Mouse (Mus musculus) intestine, postnatal 0 days (tissue): Measurements from ENCODE around the gene Tmem198. TPM values are rescaled to one million over a fixed set of nuclear protein-coding genes. Genes with fewer than 3 reads are reported as not detected.

Experiments used
- ATAC-seq: fragments of 200-750 bp; cut with Nextera tagmentation; 2 replicates; pipeline ENCODE4 v1.8.0; 2017; ENCODE audit warnings: mild to moderate bottlenecking, moderate TSS enrichment, moderate library complexity
- H3K27ac ChIP-seq: fragments of 300-500 bp; sonication (generic); 2 replicates; pipeline ENCODE4 v1.5.1; 2014; ENCODE audit warnings: mild to moderate bottlenecking, low read depth, low read length, moderate library complexity
- H3K27me3 ChIP-seq: fragments of 300-500 bp; sonication (generic); replicated peaks from 2 replicates; pipeline ENCODE4 v1.6.1; 2014; ENCODE audit warnings: low read length, mixed read lengths; ENCODE audit not compliant: control insufficient read depth, insufficient read depth
- H3K36me3 ChIP-seq: fragments of 300-500 bp; sonication (generic); 2 replicates; pipeline ENCODE4 v1.6.1; 2014; ENCODE audit warnings: mild to moderate bottlenecking, moderate library complexity; ENCODE audit not compliant: control insufficient read depth, insufficient read depth
- H3K4me1 ChIP-seq: fragments of 300-500 bp; sonication (generic); replicated peaks from 2 replicates; pipeline ENCODE4 v1.6.1; 2014; ENCODE audit warnings: antibody characterized with exemption, low read length, mixed read lengths; ENCODE audit not compliant: control insufficient read depth, insufficient read depth
- H3K4me2 ChIP-seq: fragments of 300-500 bp; sonication (generic); replicated peaks from 2 replicates; pipeline ENCODE4 v1.6.1; 2014; ENCODE audit warnings: low read depth, mild to moderate bottlenecking, moderate library complexity
- H3K4me3 ChIP-seq: fragments of 300-500 bp; sonication (generic); 2 replicates; pipeline ENCODE4 v1.5.1; 2014; ENCODE audit warnings: low read depth, low read length
- H3K9ac ChIP-seq: fragments of 300-500 bp; sonication (generic); 2 replicates; pipeline ENCODE4 v1.6.1; 2014; ENCODE audit warnings: mild to moderate bottlenecking, low read depth, low read length
- H3K9me3 ChIP-seq: fragments of 300-500 bp; sonication (generic); 2 replicates; pipeline ENCODE4 v1.6.1; 2016; ENCODE audit warnings: mixed run types; ENCODE audit not compliant: control insufficient read depth
- CTCF ChIP-seq: sonication (generic); IDR thresholded peaks from 2 replicates; pipeline ENCODE4 v1.5.1; 2016; ENCODE audit warnings: low read depth, mild to moderate bottlenecking, control low read depth, antibody characterized with exemption, moderate library complexity
- WGBS: fragments of 180-500 bp; shearing (Covaris S2); extraction: QIAGEN DNeasy Blood & Tissue Kit; methylation state at CpG from one replicate; pipeline ENCODE4 v1.1.7; 2014; 5-methylcytosine and 5-hydroxymethylcytosine counted together
- polyA plus RNA-seq: library from polyadenylated mRNA; unstranded; fragments of >200 nt; fragmentation: Nextera tagmentation; extraction: Ambion mirVana; gene quantifications from 2 replicates; pipeline ENCODE4 v1.2.1, GENCODE M21; 2015

Tmem198 gene
- polyA plus RNA-seq, 1 experiment from 2014 or later, result 1.3 TPM

GRCm38 (mm10) chr1:75510154-75510553, 30.8 kb downstream of the Tmem198 start:
- no peak for ATAC-seq
- H3K9me3 ChIP-seq, result no peaks in the 10 kb centered on the region
- no peaks in the 10 kb centered on the region for H3K27me3 ChIP-seq
- H3K4me3 ChIP-seq, result no peak overlapping the region
- H3K4me2 ChIP-seq, result no peak overlapping the region
- no peaks in the 10 kb centered on the region for H3K4me1 ChIP-seq
- H3K36me3 ChIP-seq, result no peaks in the 10 kb centered on the region
- no peak overlapping the region for H3K27ac ChIP-seq
- H3K9ac ChIP-seq, result no peak overlapping the region
- no peak for TF ChIP-seq CTCF
- WGBS, result 66% methylated on average over 5 of the region's 5 CpGs

GRCm38 (mm10) chr1:75511437-75512210, 32.3 kb downstream of the Tmem198 start:
- ATAC-seq, result peak; percentile 54
- H3K27me3 ChIP-seq, result no peaks in the 10 kb centered on the region
- TF ChIP-seq CTCF, result no peak
- no peaks in the 10 kb centered on the region for H3K4me1 ChIP-seq
- H3K9ac ChIP-seq, result no peak overlapping the region
- H3K4me3 ChIP-seq, result no peak overlapping the region
- peak overlapping the region; percentile 54; the same call in 1 of the 2 replicates for H3K27ac ChIP-seq
- H3K4me2 ChIP-seq, result no peak overlapping the region
- no peaks in the 10 kb centered on the region for H3K36me3 ChIP-seq
- 35% methylated on average over 4 of the region's 4 CpGs for WGBS
- no peaks in the 10 kb centered on the region for H3K9me3 ChIP-seq

GRCm38 (mm10) chr1:75512550-75512949, 33.2 kb downstream of the Tmem198 start:
- WGBS, result 90% methylated on average over 3 of the region's 3 CpGs
- Histone ChIP-seq H3K9me3 (no peaks in the 10 kb centered on the region), H3K9ac (no peak overlapping the region), H3K36me3 (no peaks in the 10 kb centered on the region), H3K4me3 (no peak overlapping the region), H3K4me2 (no peak overlapping the region), H3K4me1 (no peaks in the 10 kb centered on the region), H3K27ac (no peak overlapping the region), H3K27me3 (no peaks in the 10 kb centered on the region)
- TF ChIP-seq CTCF, result no peak
- ATAC-seq, result no peak

- no peak overlapping the region for H3K9ac ChIP-seq
- H3K27me3 ChIP-seq, result no peaks in the 10 kb centered on the region
- 65% methylated on average over 15 of the region's 15 CpGs for WGBS
- no peak overlapping the region for H3K4me3 ChIP-seq
- no peak overlapping the region for H3K27ac ChIP-seq
- H3K4me1 ChIP-seq, result peaks cover 8% of the 10 kb centered on the region; the same call in 1 of the 2 replicates
- ATAC-seq, result no peak
- no peaks in the 10 kb centered on the region for H3K9me3 ChIP-seq
- no peak for TF ChIP-seq CTCF
- no peak overlapping the region for H3K4me2 ChIP-seq
- no peaks in the 10 kb centered on the region for H3K36me3 ChIP-seq
Observed at GRCm38 (mm10) chr1:75516703-75517380, 37.5 kb downstream of the Tmem198 start.

- TF ChIP-seq CTCF, result no peak
- peak; percentile 42 for ATAC-seq
- Histone ChIP-seq H3K27me3 (no peaks in the 10 kb centered on the region), H3K36me3 (no peaks in the 10 kb centered on the region), H3K27ac (no peak overlapping the region), H3K4me1 (peaks cover 8% of the 10 kb centered on the region; the same call in 1 of the 2 replicates), H3K9ac (no peak overlapping the region), H3K4me2 (no peak overlapping the region), H3K4me3 (no peak overlapping the region), H3K9me3 (no peaks in the 10 kb centered on the region)
- WGBS, result 37% methylated on average over 3 of the region's 4 CpGs
Observed at GRCm38 (mm10) chr1:75517984-75518383, 38.7 kb downstream of the Tmem198 start.

- WGBS, result 92% methylated on average over 4 of the region's 4 CpGs
- Histone ChIP-seq H3K36me3 (no peaks in the 10 kb centered on the region), H3K4me3 (no peak overlapping the region), H3K27me3 (no peaks in the 10 kb centered on the region), H3K9me3 (no peaks in the 10 kb centered on the region), H3K4me1 (peaks cover 8% of the 10 kb centered on the region; the same call in 1 of the 2 replicates), H3K4me2 (no peak overlapping the region), H3K9ac (no peak overlapping the region), H3K27ac (no peak overlapping the region)
- TF ChIP-seq CTCF, result no peak
- ATAC-seq, result no peak
Observed at GRCm38 (mm10) chr1:75518427-75518826, 39.1 kb downstream of the Tmem198 start.
